Mouse (Mus musculus): ENCODE measurements around the gene Nub1.

- no peak for TF ChIP-seq CTCF (IDR thresholded peaks at IDR 0.05)
- peak; percentile 43 for TF ChIP-seq EP300 (IDR thresholded peaks at IDR 0.05)
These were observed 844 bp downstream of the Nub1 start for GRCm38 (mm10) chr5:24686176-24686575.
